Mouse (Mus musculus): ENCODE results near the gene Rnaseh2c. TPM values are rescaled to one million over a fixed set of nuclear protein-coding genes. Genes with fewer than 3 reads are reported as not detected.

Gene Rnaseh2c
- total RNA-seq, 1 experiment: 99.5 TPM

- Histone ChIP-seq H3K4me1 (ENCODE audit: control insufficient read depth in 2 of 2, insufficient read depth in 2 of 2, low read length in 2 of 2, poor library complexity in 1 of 2) (peaks cover 2 to 16% of the 10 kb centered on the region in 2 experiments; a peak in 2 of 4 replicates), H3K9me3 (ENCODE audit: control insufficient read depth, insufficient read depth, low read depth, low read length) (no peaks in the 10 kb centered on the region), H3K27ac (ENCODE audit: insufficient read depth, low read depth, low read length, poor library complexity, severe bottlenecking) (no peak overlapping the region), H3K36me3 (ENCODE audit: control insufficient read depth, insufficient read depth, low read length, poor library complexity, severe bottlenecking) (peaks cover 8% of the 10 kb centered on the region; the same call in 1 of the 2 replicates), H3K9ac (ENCODE audit: insufficient read depth, low read depth, low read length, poor library complexity, severe bottlenecking) (peak overlapping the region; percentile 54), H3K4me3 (ENCODE audit: insufficient read depth in 1 of 2, low read depth in 1 of 2, low read length in 2 of 2, poor library complexity in 1 of 2, severe bottlenecking in 1 of 2) (peak overlapping the region; percentile 62 to 75)
- TF ChIP-seq ZC3H11A (IDR thresholded peaks at IDR 0.05; ENCODE audit: borderline replicate concordance, low read depth, low read length) (no peak), HCFC1 (IDR thresholded peaks at IDR 0.05; ENCODE audit: borderline replicate concordance, insufficient read depth, low read length) (no peak), CHD2 (IDR thresholded peaks at IDR 0.05; ENCODE audit: low read depth, low read length) (no peak), ZNF384 (IDR thresholded peaks at IDR 0.05; ENCODE audit: low read depth, low read length) (no peak), MAFK (IDR thresholded peaks at IDR 0.05; ENCODE audit: insufficient read depth, low read depth, low read length) (no peak)
- DNase-seq (ENCODE audit: low read depth, low spot score): peak; percentile 66
- in situ Hi-C loops (cut with MboI; ENCODE audit: low sequenced_read_pairs in 2 of 2, unreplicated experiment in 2 of 2): no loop called here
Observed at GRCm38 (mm10) chr19:5653969-5654719, 52.5 kb downstream of the Rnaseh2c start.

GRCm38 (mm10) chr19:5654720-5655298 lies 53.1 kb downstream of the Rnaseh2c start:
- peaks cover 8% of the 10 kb centered on the region; the same call in 1 of the 2 replicates for H3K36me3 ChIP-seq (ENCODE audit: control insufficient read depth, insufficient read depth, low read length, poor library complexity, severe bottlenecking)
- in situ Hi-C loops (cut with MboI; ENCODE audit: low sequenced_read_pairs in 2 of 2, unreplicated experiment in 2 of 2): no loop called here
- DNase-seq (ENCODE audit: low read depth, low spot score): no peak

More at GRCm38 (mm10) chr19:5654720-5655298, 53.1 kb downstream of the Rnaseh2c start:
- H3K4me1 ChIP-seq (ENCODE audit: control insufficient read depth in 2 of 2, insufficient read depth in 2 of 2, low read length in 2 of 2, poor library complexity in 1 of 2): peaks cover 0 to 13% of the 10 kb centered on the region in 2 experiments; a peak in 3 of 4 replicates
- H3K27ac ChIP-seq (ENCODE audit: insufficient read depth, low read depth, low read length, poor library complexity, severe bottlenecking): no peak overlapping the region
- peak overlapping the region; percentile 62 to 70 for H3K4me3 ChIP-seq (ENCODE audit: insufficient read depth in 1 of 2, low read depth in 1 of 2, low read length in 2 of 2, poor library complexity in 1 of 2, severe bottlenecking in 1 of 2)
- no peaks in the 10 kb centered on the region for H3K9me3 ChIP-seq (ENCODE audit: control insufficient read depth, insufficient read depth, low read depth, low read length)
- H3K9ac ChIP-seq (ENCODE audit: insufficient read depth, low read depth, low read length, poor library complexity, severe bottlenecking): peak overlapping the region; percentile 22
- TF ChIP-seq ZC3H11A (IDR thresholded peaks at IDR 0.05; ENCODE audit: borderline replicate concordance, low read depth, low read length) (no peak), MAFK (IDR thresholded peaks at IDR 0.05; ENCODE audit: insufficient read depth, low read depth, low read length) (no peak), ZNF384 (IDR thresholded peaks at IDR 0.05; ENCODE audit: low read depth, low read length) (no peak), HCFC1 (IDR thresholded peaks at IDR 0.05; ENCODE audit: borderline replicate concordance, insufficient read depth, low read length) (no peak), CHD2 (IDR thresholded peaks at IDR 0.05; ENCODE audit: low read depth, low read length) (no peak)

Other genes starting within 250 kb of the Rnaseh2c start
- 101 and 127 TPM in 2 replicates for gene Eif1ad, start 235.1 kb upstream of the Rnaseh2c start, total RNA-seq (2012; rRNA removed)
- gene Banf1, start 234.7 kb upstream of the Rnaseh2c start, total RNA-seq (2012; rRNA removed): 213 and 281 TPM in 2 replicates
- 111 and 118 TPM in 2 replicates for gene Sart1, start 213.2 kb upstream of the Rnaseh2c start, total RNA-seq (2012; rRNA removed)
- gene Tsga10ip, start 199.3 kb upstream of the Rnaseh2c start, total RNA-seq (2012; rRNA removed): 1.5 and 2.7 TPM in 2 replicates
- 121 and 124 TPM in 2 replicates for gene Drap1, start 176.9 kb upstream of the Rnaseh2c start, total RNA-seq (2012; rRNA removed)
- 13.8 and 13.9 TPM in 2 replicates for gene AI837181, start 176.7 kb upstream of the Rnaseh2c start, total RNA-seq (2012; rRNA removed)
- gene Fosl1, start 154.3 kb upstream of the Rnaseh2c start, total RNA-seq (2012; rRNA removed): 1.0 and 3.0 TPM in 2 replicates
- 4.9 and 5.4 TPM in 2 replicates for gene Ccdc85b, start 144.0 kb upstream of the Rnaseh2c start, total RNA-seq (2012; rRNA removed)
- gene Fibp, start 141.3 kb upstream of the Rnaseh2c start, total RNA-seq (2012; rRNA removed): 52.4 and 62.0 TPM in 2 replicates
- 4.5 and 11.7 TPM in 2 replicates for gene Ctsw, start 133.4 kb upstream of the Rnaseh2c start, total RNA-seq (2012; rRNA removed)
- gene Efemp2, start 127.9 kb upstream of the Rnaseh2c start, total RNA-seq (2012; rRNA removed): 18.0 and 23.9 TPM in 2 replicates
- gene Mus81, start 113.5 kb upstream of the Rnaseh2c start, total RNA-seq (2012; rRNA removed): 31.3 and 36.4 TPM in 2 replicates
- 775 and 955 TPM in 2 replicates for gene Cfl1, start 111.4 kb upstream of the Rnaseh2c start, total RNA-seq (2012; rRNA removed)
- 1.7 and 1.8 TPM in 2 replicates for gene 1700020D05Rik, start 98.1 kb upstream of the Rnaseh2c start, total RNA-seq (2012; rRNA removed)
- 3.3 and 5.0 TPM in 2 replicates for gene Snx32, start 91.3 kb upstream of the Rnaseh2c start, total RNA-seq (2012; rRNA removed)
- 0.58 and 1.1 TPM in 2 replicates for gene Ovol1, start 41.2 kb upstream of the Rnaseh2c start, total RNA-seq (2012; rRNA removed)
- 6.4 and 9.5 TPM in 2 replicates for gene Ap5b1, start 33.8 kb upstream of the Rnaseh2c start, total RNA-seq (2012; rRNA removed)
- gene Kat5, start 8.4 kb downstream of the Rnaseh2c start, total RNA-seq (2012; rRNA removed): 52.2 and 75.6 TPM in 2 replicates
- gene Rela, start 35.6 kb downstream of the Rnaseh2c start, total RNA-seq (2012; rRNA removed): 9.7 and 12.1 TPM in 2 replicates
- 10.5 and 14.5 TPM in 2 replicates for gene Sipa1, start 61.8 kb downstream of the Rnaseh2c start, total RNA-seq (2012; rRNA removed)
- 15.0 and 19.3 TPM in 2 replicates for gene Map3k11, start 86.9 kb downstream of the Rnaseh2c start, total RNA-seq (2012; rRNA removed)
- 63.9 and 98.9 TPM in 2 replicates for gene Pcnx3, start 87.0 kb downstream of the Rnaseh2c start, total RNA-seq (2012; rRNA removed)
- 0.63 and 0.67 TPM in 2 replicates for gene Kcnk7, start 102.5 kb downstream of the Rnaseh2c start, total RNA-seq (2012; rRNA removed)
- gene Ehbp1l1, start 124.4 kb downstream of the Rnaseh2c start, total RNA-seq (2012; rRNA removed): 9.0 and 16.4 TPM in 2 replicates
- 12.3 and 16.4 TPM in 2 replicates for gene Fam89b, start 127.8 kb downstream of the Rnaseh2c start, total RNA-seq (2012; rRNA removed)
- gene Ltbp3, start 139.0 kb downstream of the Rnaseh2c start, total RNA-seq (2012; rRNA removed): 7.0 and 7.8 TPM in 2 replicates
- 55.6 and 80.8 TPM in 2 replicates for gene Scyl1, start 169.5 kb downstream of the Rnaseh2c start, total RNA-seq (2012; rRNA removed)